Mouse (Mus musculus) liver, postnatal 0 days (tissue): ENCODE data around the gene Fzd7. TPM values are rescaled to one million over a fixed set of nuclear protein-coding genes. Genes with fewer than 3 reads are reported as not detected.

Experiments used
- ATAC-seq: fragments of 200-750 bp; cut with Nextera tagmentation; 2 replicates; pipeline ENCODE4 v1.8.0; 2017; ENCODE audit warnings: mild to moderate bottlenecking, moderate library complexity
- DNase-seq: peaks from one replicate; pipeline ENCODE4 v3.0.0-alpha.2; 2016
- H3K27ac ChIP-seq: fragments of 300-500 bp; sonication (generic); 2 replicates; pipeline ENCODE4 v1.5.1; 2014; ENCODE audit warnings: antibody characterized with exemption, moderate library complexity, mild to moderate bottlenecking, low read depth
- H3K27me3 ChIP-seq: fragments of 300-500 bp; sonication (generic); 2 replicates; pipeline ENCODE4 v1.6.1; 2014; ENCODE audit warnings: low read length, control low read depth, mixed read lengths; ENCODE audit not compliant: insufficient read depth
- H3K36me3 ChIP-seq: fragments of 300-500 bp; sonication (generic); replicated peaks from 2 replicates; pipeline ENCODE4 v1.6.1; 2014; ENCODE audit warnings: mild to moderate bottlenecking, control low read depth, low read length, moderate library complexity, mixed read lengths; ENCODE audit not compliant: insufficient read depth
- H3K4me1 ChIP-seq: fragments of 300-500 bp; sonication (generic); 2 replicates; pipeline ENCODE4 v1.6.1; 2014; ENCODE audit warnings: antibody characterized with exemption, mild to moderate bottlenecking, control low read depth; ENCODE audit not compliant: insufficient read depth
- H3K4me2 ChIP-seq: fragments of 300-500 bp; sonication (generic); 2 replicates; pipeline ENCODE4 v1.6.1; 2014; ENCODE audit warnings: low read depth, mild to moderate bottlenecking, low read length, moderate library complexity, mixed read lengths
- H3K4me3 ChIP-seq: fragments of 300-500 bp; sonication (generic); 2 replicates; pipeline ENCODE4 v1.5.1; 2014; ENCODE audit warnings: low read depth, low read length
- H3K9ac ChIP-seq: fragments of 300-500 bp; sonication (generic); replicated peaks from 2 replicates; pipeline ENCODE4 v1.6.1; 2014; ENCODE audit warnings: mild to moderate bottlenecking, moderate library complexity
- H3K9me3 ChIP-seq: fragments of 300-500 bp; sonication (generic); 2 replicates; pipeline ENCODE4 v1.6.1; 2016; ENCODE audit warnings: mild to moderate bottlenecking, control low read depth, low read length, mixed read lengths
- CTCF ChIP-seq: sonication (generic); IDR thresholded peaks from 2 replicates; pipeline ENCODE4 v1.5.1; 2016; ENCODE audit warnings: antibody characterized with exemption, low read depth
- EP300 ChIP-seq: IDR thresholded peaks from 2 replicates; pipeline ENCODE4 v1.6.1; 2016; ENCODE audit warnings: antibody characterized with exemption, low read depth, mild to moderate bottlenecking
- WGBS: fragments of 180-500 bp; shearing (Covaris S2); extraction: QIAGEN DNeasy Blood & Tissue Kit; methylation state at CpG from one replicate; pipeline ENCODE4 v1.1.7; 2014; ENCODE audit not compliant: insufficient replicate concordance; 5-methylcytosine and 5-hydroxymethylcytosine counted together
- polyA plus RNA-seq: library from polyadenylated mRNA; unstranded; fragments of >200 nt; fragmentation: Nextera tagmentation; extraction: Ambion mirVana; gene quantifications from 2 replicates; pipeline ENCODE4 v1.2.1, GENCODE M21; 2015

Fzd7 gene
- polyA plus RNA-seq, 1 experiment from 2014 or later, result 0.76 TPM

- H3K9ac ChIP-seq, result no peak overlapping the region
- H3K27ac ChIP-seq, result no peak overlapping the region
- DNase-seq (no peak), ATAC-seq (no peak)
- H3K4me3 ChIP-seq, result no peak overlapping the region
- 58% methylated on average over 11 of the region's 11 CpGs for WGBS
- TF ChIP-seq CTCF (no peak), EP300 (no peak)
- H3K4me2 ChIP-seq, result no peak overlapping the region
- no peaks in the 10 kb centered on the region; the same call in 1 of the 2 replicates for H3K4me1 ChIP-seq
- no peaks in the 10 kb centered on the region for H3K36me3 ChIP-seq
- H3K27me3 ChIP-seq, result no peaks in the 10 kb centered on the region
- no peaks in the 10 kb centered on the region for H3K9me3 ChIP-seq
Measured at GRCm38 (mm10) chr1:59520226-59520837, 38.1 kb downstream of the Fzd7 start.

GRCm38 (mm10) chr1:59522456-59522855, 40.2 kb downstream of the Fzd7 start:
- TF ChIP-seq EP300, result no peak
- TF ChIP-seq CTCF, result no peak
- Histone ChIP-seq H3K9me3 (no peaks in the 10 kb centered on the region), H3K4me3 (no peak overlapping the region), H3K4me2 (no peak overlapping the region), H3K36me3 (no peaks in the 10 kb centered on the region), H3K27ac (no peak overlapping the region), H3K27me3 (no peaks in the 10 kb centered on the region), H3K4me1 (no peaks in the 10 kb centered on the region), H3K9ac (no peak overlapping the region)
- no peak for DNase-seq
- ATAC-seq, result no peak
- WGBS, result 86% methylated on average over 1 of the region's 1 CpGs

GRCm38 (mm10) chr1:59523378-59523958, 41.2 kb downstream of the Fzd7 start:
- Histone ChIP-seq H3K27me3 (no peaks in the 10 kb centered on the region), H3K27ac (no peak overlapping the region), H3K4me2 (no peak overlapping the region), H3K9ac (no peak overlapping the region), H3K36me3 (no peaks in the 10 kb centered on the region), H3K9me3 (no peaks in the 10 kb centered on the region), H3K4me3 (no peak overlapping the region), H3K4me1 (no peaks in the 10 kb centered on the region)
- DNase-seq, result no peak
- WGBS, result 66% methylated on average over 5 of the region's 5 CpGs
- ATAC-seq, result no peak
- TF ChIP-seq CTCF (peak; percentile 29), EP300 (no peak)

GRCm38 (mm10) chr1:59524071-59524470, 41.8 kb downstream of the Fzd7 start:
- H3K9me3 ChIP-seq, result no peaks in the 10 kb centered on the region
- WGBS, result 73% methylated on average over 2 of the region's 2 CpGs
- no peaks in the 10 kb centered on the region for H3K27me3 ChIP-seq

GRCm38 (mm10) chr1:59524759-59525158, 42.5 kb downstream of the Fzd7 start:
- WGBS, result 68% methylated on average over 3 of the region's 3 CpGs
- no peaks in the 10 kb centered on the region for H3K9me3 ChIP-seq
- no peaks in the 10 kb centered on the region for H3K4me1 ChIP-seq
- DNase-seq (no peak), ATAC-seq (no peak)
- H3K9ac ChIP-seq, result no peak overlapping the region
- H3K36me3 ChIP-seq, result no peaks in the 10 kb centered on the region
- H3K4me3 ChIP-seq, result no peak overlapping the region
- H3K27me3 ChIP-seq, result no peaks in the 10 kb centered on the region
- no peak for TF ChIP-seq CTCF
- no peak for TF ChIP-seq EP300
- H3K27ac ChIP-seq, result no peak overlapping the region
- H3K4me2 ChIP-seq, result no peak overlapping the region

More at GRCm38 (mm10) chr1:59524071-59524470, 41.8 kb downstream of the Fzd7 start:
- Histone ChIP-seq H3K4me3 (no peak overlapping the region), H3K4me1 (no peaks in the 10 kb centered on the region), H3K36me3 (no peaks in the 10 kb centered on the region), H3K27ac (no peak overlapping the region), H3K9ac (no peak overlapping the region), H3K4me2 (no peak overlapping the region)
- TF ChIP-seq CTCF (no peak), EP300 (no peak)
- DNase-seq, result no peak
- ATAC-seq, result no peak

GRCm38 (mm10) chr1:59527219-59527618, 45.0 kb downstream of the Fzd7 start:
- TF ChIP-seq EP300, result no peak
- no peak for TF ChIP-seq CTCF
- no peak overlapping the region for H3K4me3 ChIP-seq
- ATAC-seq, result no peak
- WGBS, result 71% methylated on average over 6 of the region's 6 CpGs
- H3K9ac ChIP-seq, result no peak overlapping the region
- no peaks in the 10 kb centered on the region for H3K9me3 ChIP-seq
- no peak overlapping the region for H3K4me2 ChIP-seq
- H3K27ac ChIP-seq, result no peak overlapping the region
- no peaks in the 10 kb centered on the region for H3K4me1 ChIP-seq
- no peaks in the 10 kb centered on the region for H3K36me3 ChIP-seq
- H3K27me3 ChIP-seq, result no peaks in the 10 kb centered on the region
- no peak for DNase-seq
